Mouse (Mus musculus) kidney, postnatal 25 days (tissue): ENCODE data around the gene Slc43a3.
"Not testable (repeated sequence)": the region's sequence is repeated elsewhere in the genome, so short reads cannot be mapped to it uniquely, and the experiment has no call there.

Source experiments
- DNase-seq, 2 experiments: peaks; one replicate each; pipeline ENCODE4 v3.0.0; 2021; ENCODE audit warnings: mixed read lengths in 2 of 2

Slc43a3 gene

GRCm38 (mm10) chr2:84936474-84937429 lies at the start of gene Slc43a3:
Gene Slc43a3 (plus strand): TSS chr2:84936579.
- peak; percentile 84 to 93 for DNase-seq

- peak; percentile 28 to 60 for DNase-seq
These were observed 49.5 kb upstream of the Slc43a3 start for GRCm38 (mm10) chr2:84886821-84887281.

- peak; percentile 43 to 58 for DNase-seq
These were observed 48.7 kb upstream of the Slc43a3 start for GRCm38 (mm10) chr2:84887411-84888271.

GRCm38 (mm10) chr2:84888657-84889315 lies 47.6 kb upstream of the Slc43a3 start:
- peak; percentile 83 to 85 for DNase-seq

- peak in 1 of 2 experiments; percentile 37 for DNase-seq
These were observed 46.9 kb upstream of the Slc43a3 start for GRCm38 (mm10) chr2:84889316-84890044.

GRCm38 (mm10) chr2:84890045-84890340 lies 46.4 kb upstream of the Slc43a3 start:
- peak; percentile 86 to 92 for DNase-seq

- DNase-seq: peak in 1 of 2 experiments; percentile 14
These were observed 43.0 kb upstream of the Slc43a3 start for GRCm38 (mm10) chr2:84893359-84893758.

- DNase-seq: peak in 1 of 2 experiments; percentile 45
These were observed 40.7 kb upstream of the Slc43a3 start for GRCm38 (mm10) chr2:84895495-84896198.

GRCm38 (mm10) chr2:84896686-84897085 lies 39.7 kb upstream of the Slc43a3 start:
- not testable (repeated sequence) for DNase-seq

- DNase-seq: peak in 1 of 2 experiments; percentile 54
These were observed 23.7 kb upstream of the Slc43a3 start for GRCm38 (mm10) chr2:84912722-84913121.

- DNase-seq: no peak
These were observed 22.5 kb upstream of the Slc43a3 start for GRCm38 (mm10) chr2:84913881-84914280.

GRCm38 (mm10) chr2:84915330-84915729 lies 21.0 kb upstream of the Slc43a3 start:
- peak; percentile 47 to 66 for DNase-seq

GRCm38 (mm10) chr2:84916548-84917320 lies 19.6 kb upstream of the Slc43a3 start:
- peak; percentile 65 to 88 for DNase-seq

GRCm38 (mm10) chr2:84918188-84918587 lies 18.2 kb upstream of the Slc43a3 start:
- no peak for DNase-seq

GRCm38 (mm10) chr2:84919601-84920108 lies 16.7 kb upstream of the Slc43a3 start:
- no peak for DNase-seq

GRCm38 (mm10) chr2:84930186-84930585 lies 6.2 kb upstream of the Slc43a3 start:
- DNase-seq: no peak

GRCm38 (mm10) chr2:84933992-84934648 lies 2.3 kb upstream of the Slc43a3 start:
- DNase-seq: peak; percentile 32 to 44

- no peak for DNase-seq
These were observed 1.8 kb upstream of the Slc43a3 start for GRCm38 (mm10) chr2:84934649-84935007.

- DNase-seq: no peak
These were observed 1.3 kb upstream of the Slc43a3 start for GRCm38 (mm10) chr2:84935065-84935464.
